Mouse (Mus musculus) thymus, postnatal 10 days (tissue): ENCODE data around the gene Fadd.

Source experiments
- DNase-seq, 2 experiments: peaks; one replicate each; pipeline ENCODE4 v3.0.0; 2021; ENCODE audit warnings: low spot score in 2 of 2

Gene Fadd

GRCm38 (mm10) chr7:144531585-144532378, 50.5 kb downstream of the Fadd start:
- no peak for DNase-seq

GRCm38 (mm10) chr7:144529851-144530250, 52.4 kb downstream of the Fadd start:
- DNase-seq: no peak

GRCm38 (mm10) chr7:144527723-144528221, 54.5 kb downstream of the Fadd start:
- no peak for DNase-seq
